Mouse (Mus musculus) liver, embryonic 14.5 days (tissue): ENCODE measurements around the gene Gm5416. TPM values are rescaled to one million over a fixed set of nuclear protein-coding genes. Genes with fewer than 3 reads are reported as not detected.
A peak's percentile ranks its signal among the peaks of the same experiment; 100 is the strongest.
"Not testable (repeated sequence)": the region's sequence is repeated elsewhere in the genome, so short reads cannot be mapped to it uniquely, and the experiment has no call there.

Source experiments
- ATAC-seq: fragments of 200-750 bp; cut with Nextera tagmentation; 2 replicates; pipeline ENCODE4 v1.8.0; 2017; ENCODE audit warnings: moderate number of reproducible peaks, mild to moderate bottlenecking, moderate library complexity; ENCODE audit not compliant: insufficient read depth
- DNase-seq, 3 experiments: peaks; one replicate each; pipeline ENCODE4 v3.0.0-alpha.2; 2012 to 2013; ENCODE audit warnings: low read depth in 3 of 3, low spot score in 3 of 3
- H3K27ac ChIP-seq: fragments of 300-500 bp; sonication (generic); 2 replicates; pipeline ENCODE4 v1.5.1; 2014; ENCODE audit warnings: moderate library complexity, mild to moderate bottlenecking, control low read depth, inconsistent platforms
- H3K27me3 ChIP-seq: fragments of 300-500 bp; sonication (generic); 2 replicates; pipeline ENCODE4 v1.6.1; 2014; ENCODE audit warnings: mild to moderate bottlenecking, low read length, moderate library complexity; ENCODE audit not compliant: control insufficient read depth, insufficient read depth
- H3K36me3 ChIP-seq: fragments of 300-500 bp; sonication (generic); replicated peaks from 2 replicates; pipeline ENCODE4 v1.6.1; 2014; ENCODE audit warnings: low read depth; ENCODE audit not compliant: control insufficient read depth, insufficient read depth
- H3K4me1 ChIP-seq, 2 experiments: fragments of 200-500 bp in 1 of 2; fragments of 300-500 bp in 1 of 2; sonication (generic) in 1 of 2; replicated peaks; 2 replicates each; pipeline ENCODE4 v1.6.1; 2012 to 2014; ENCODE audit warnings: antibody characterized with exemption in 1 of 2, inconsistent platforms in 1 of 2, low read length in 1 of 2; ENCODE audit not compliant: control insufficient read depth in 2 of 2, insufficient read depth in 2 of 2
- H3K4me2 ChIP-seq: fragments of 300-500 bp; sonication (generic); 2 replicates; pipeline ENCODE4 v1.6.1; 2014; ENCODE audit warnings: low read depth, mild to moderate bottlenecking, control low read depth, moderate library complexity
- H3K4me3 ChIP-seq, 2 experiments: fragments of 200-500 bp in 1 of 2; fragments of 300-500 bp in 1 of 2; sonication (generic) in 1 of 2; 2 replicates each; pipeline ENCODE4 v1.5.1; 2012 to 2014; ENCODE audit warnings: low read depth in 2 of 2, low read length in 2 of 2, mild to moderate bottlenecking in 2 of 2, control low read depth in 1 of 2, inconsistent platforms in 1 of 2, moderate library complexity in 1 of 2; ENCODE audit not compliant: insufficient read depth in 1 of 2
- H3K9ac ChIP-seq: fragments of 300-500 bp; sonication (generic); replicated peaks from 2 replicates; pipeline ENCODE4 v1.6.1; 2014; ENCODE audit warnings: mild to moderate bottlenecking, control low read depth, moderate library complexity
- H3K9me3 ChIP-seq: fragments of 300-500 bp; sonication (generic); 2 replicates; pipeline ENCODE4 v1.6.1; 2016; ENCODE audit warnings: low read length, mixed read lengths; ENCODE audit not compliant: control insufficient read depth
- EP300 ChIP-seq: IDR thresholded peaks from 2 replicates; pipeline ENCODE4 v1.6.1; 2016; ENCODE audit warnings: antibody characterized with exemption, low read depth
- WGBS: fragments of 180-500 bp; shearing (Covaris S2); extraction: QIAGEN DNeasy Blood & Tissue Kit; methylation state at CpG from one replicate; pipeline ENCODE4 v1.1.7; 2014; ENCODE audit not compliant: insufficient replicate concordance; 5-methylcytosine and 5-hydroxymethylcytosine counted together
- polyA plus RNA-seq, 2 experiments: library from polyadenylated mRNA; depleted of rRNA in 1 of 2; stranded (reverse) in 1 of 2; unstranded in 1 of 2; fragments of >200 nt; fragmentation: Nextera tagmentation in 1 of 2; extraction: Ambion mirVana in 1 of 2; gene quantifications; 2 replicates each; pipeline versions ENCODE4 v1.2.1 to v1.2.3; 2012 to 2014

Gene Gm5416
- polyA plus RNA-seq, 2 experiments = 0.81 to 2.9 TPM

DNA sequence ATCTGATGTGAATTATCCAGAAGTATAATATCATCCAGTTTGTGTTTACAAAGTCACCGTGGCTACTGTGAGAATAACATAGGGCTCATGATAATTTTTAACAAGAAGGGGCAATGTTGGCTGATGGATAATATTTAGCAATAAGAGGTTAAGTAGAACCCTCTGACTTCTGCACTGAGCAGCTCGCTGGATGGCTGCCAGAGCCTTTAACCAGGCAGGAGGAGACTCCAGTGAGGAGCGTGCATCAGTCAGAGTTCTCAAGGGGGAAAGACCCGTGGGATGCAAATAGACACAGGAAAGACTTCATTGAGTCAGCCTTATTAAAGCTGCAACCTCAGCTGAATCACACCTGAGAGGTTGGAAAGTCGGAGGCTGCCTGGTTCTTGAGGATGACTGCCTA lies 6.4 kb upstream of the Gm5416 start:
- H3K27me3 ChIP-seq = no peaks in the 10 kb centered on the region
- no peaks in the 10 kb centered on the region for H3K4me1 ChIP-seq
- no peak overlapping the region for H3K4me2 ChIP-seq
- H3K27ac ChIP-seq = no peak overlapping the region
- no peak for TF ChIP-seq EP300
- no peak overlapping the region for H3K4me3 ChIP-seq
- H3K9me3 ChIP-seq = no peaks in the 10 kb centered on the region
- ATAC-seq (no peak), DNase-seq (no peak)
- no peak overlapping the region for H3K9ac ChIP-seq
- H3K36me3 ChIP-seq = no peaks in the 10 kb centered on the region
- WGBS = 56% methylated on average over 5 of the region's 5 CpGs

DNA sequence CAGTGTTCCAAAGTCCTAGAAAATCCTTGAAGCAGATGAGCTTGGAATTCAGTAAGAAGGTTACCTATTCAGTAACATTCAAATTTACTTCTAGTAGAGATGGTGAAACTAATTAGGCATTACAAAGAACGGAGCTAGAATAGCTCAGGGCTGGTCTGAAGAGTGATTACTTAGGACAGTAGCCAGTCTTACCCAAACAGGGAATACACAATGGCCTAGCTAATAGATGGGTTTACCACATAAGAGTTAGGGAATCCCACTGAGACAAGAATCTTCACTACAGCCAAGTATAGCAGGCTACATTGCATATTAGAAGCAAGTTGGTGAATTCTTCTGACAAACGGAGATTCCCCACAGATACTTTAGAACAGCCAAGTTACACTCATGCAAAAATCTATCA lies 4.5 kb upstream of the Gm5416 start:
- not testable (repeated sequence) for H3K4me1 ChIP-seq, ATAC-seq, H3K4me3 ChIP-seq, H3K36me3 ChIP-seq, H3K27me3 ChIP-seq, DNase-seq, H3K27ac ChIP-seq, H3K9me3 ChIP-seq, H3K4me2 ChIP-seq, H3K9ac ChIP-seq
- 41% methylated on average over 2 of the region's 2 CpGs for WGBS

DNA sequence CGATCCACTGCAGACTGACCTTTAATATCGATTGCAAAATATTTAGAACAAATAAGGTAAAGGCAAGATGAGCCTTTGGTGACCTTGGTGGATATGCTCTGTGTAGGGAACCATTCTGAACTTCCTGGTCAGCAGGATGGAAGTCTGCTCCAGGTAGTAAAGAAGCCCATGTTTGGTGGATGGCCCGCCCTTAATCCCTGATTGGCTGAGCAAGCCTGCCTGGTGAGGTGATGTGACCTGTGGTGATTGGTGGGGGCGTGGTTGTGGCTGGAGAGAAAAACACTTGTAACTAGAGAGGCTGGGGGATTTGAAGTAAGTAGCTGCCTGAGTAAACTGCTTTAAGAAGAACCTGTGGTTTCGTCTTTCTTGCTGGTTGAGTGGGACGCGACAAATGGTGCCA lies 11.0 kb downstream of the Gm5416 start, which contains the start of gene 2010005H15Rik:
Gene 2010005H15Rik, plus strand, starts transcription at position 301 of the 400 bp plus-strand sequence.
- ATAC-seq = not testable (repeated sequence)

GRCm38 (mm10) chr16:36260585-36260984 lies 50.4 kb downstream of the Gm5416 start:
- not testable (repeated sequence) for H3K27ac ChIP-seq, ATAC-seq, H3K36me3 ChIP-seq, H3K27me3 ChIP-seq, H3K9me3 ChIP-seq, H3K9ac ChIP-seq, H3K4me2 ChIP-seq, H3K4me3 ChIP-seq, H3K4me1 ChIP-seq
- DNase-seq = peak in 1 of 3 experiments; percentile 20

More for the DNA sequence above, 11.0 kb downstream of the Gm5416 start, which contains the start of gene 2010005H15Rik:
- H3K36me3 ChIP-seq, H3K9me3 ChIP-seq, H3K27me3 ChIP-seq, H3K4me2 ChIP-seq, H3K27ac ChIP-seq, H3K9ac ChIP-seq, H3K4me1 ChIP-seq, DNase-seq, H3K4me3 ChIP-seq: not testable (repeated sequence)
- 76% methylated on average over 6 of the region's 7 CpGs for WGBS

Other genes starting within 250 kb of the Gm5416 start
- 7.7 and 10.9 TPM in 2 replicates for gene Kpna1, start 231.7 kb upstream of the Gm5416 start, polyA plus RNA-seq (2012; rRNA removed)
- 35.0 and 36.1 TPM in 2 replicates for gene Kpna1, start 231.7 kb upstream of the Gm5416 start, polyA plus RNA-seq (2014; fragmentation: Nextera tagmentation; extraction: Ambion mirVana)
- 1.6 and 2.3 TPM in 2 replicates for gene Wdr5b, start 169.2 kb upstream of the Gm5416 start, polyA plus RNA-seq (2012; rRNA removed)
- gene Wdr5b, start 169.2 kb upstream of the Gm5416 start, polyA plus RNA-seq (2014; fragmentation: Nextera tagmentation; extraction: Ambion mirVana) = 2.8 and 2.9 TPM in 2 replicates
- gene Fam162a, start 138.8 kb upstream of the Gm5416 start, polyA plus RNA-seq (2012; rRNA removed) = 35.8 and 76.4 TPM in 2 replicates
- gene Fam162a, start 138.8 kb upstream of the Gm5416 start, polyA plus RNA-seq (2014; fragmentation: Nextera tagmentation; extraction: Ambion mirVana) = 187 and 221 TPM in 2 replicates
- gene Ccdc58, start 138.7 kb upstream of the Gm5416 start, polyA plus RNA-seq (2012; rRNA removed) = 19.1 and 52.5 TPM in 2 replicates
- gene Ccdc58, start 138.7 kb upstream of the Gm5416 start, polyA plus RNA-seq (2014; fragmentation: Nextera tagmentation; extraction: Ambion mirVana) = 44.0 and 46.0 TPM in 2 replicates
- not detected in 2 replicates for gene Csta1, start 79.2 kb upstream of the Gm5416 start, polyA plus RNA-seq (2012; rRNA removed)
- gene Csta1, start 79.2 kb upstream of the Gm5416 start, polyA plus RNA-seq (2014; fragmentation: Nextera tagmentation; extraction: Ambion mirVana) = not detected in 2 replicates
- 22.8 and 30.9 TPM in 2 replicates for gene Stfa2l1, start 53.6 kb upstream of the Gm5416 start, polyA plus RNA-seq (2012; rRNA removed)
- gene Stfa2l1, start 53.6 kb upstream of the Gm5416 start, polyA plus RNA-seq (2014; fragmentation: Nextera tagmentation; extraction: Ambion mirVana) = 15.7 and 26.8 TPM in 2 replicates
- 54.8 and 77.9 TPM in 2 replicates for gene Gm5483, start 26.2 kb upstream of the Gm5416 start, polyA plus RNA-seq (2012; rRNA removed)
- 99.6 and 124 TPM in 2 replicates for gene Gm5483, start 26.2 kb upstream of the Gm5416 start, polyA plus RNA-seq (2014; fragmentation: Nextera tagmentation; extraction: Ambion mirVana)
- 1.3 and 2.5 TPM in 2 replicates for gene 2010005H15Rik, start 11.1 kb downstream of the Gm5416 start, polyA plus RNA-seq (2012; rRNA removed)
- 4.8 and 7.3 TPM in 2 replicates for gene 2010005H15Rik, start 11.1 kb downstream of the Gm5416 start, polyA plus RNA-seq (2014; fragmentation: Nextera tagmentation; extraction: Ambion mirVana)
- 60.2 and 101 TPM in 2 replicates for gene Stfa1, start 66.5 kb downstream of the Gm5416 start, polyA plus RNA-seq (2012; rRNA removed)
- 276 and 425 TPM in 2 replicates for gene Stfa1, start 66.5 kb downstream of the Gm5416 start, polyA plus RNA-seq (2014; fragmentation: Nextera tagmentation; extraction: Ambion mirVana)
- gene BC117090, start 123.9 kb downstream of the Gm5416 start, polyA plus RNA-seq (2012; rRNA removed) = not detected in 2 replicates
- 0.58 and 1.9 TPM in 2 replicates for gene BC117090, start 123.9 kb downstream of the Gm5416 start, polyA plus RNA-seq (2014; fragmentation: Nextera tagmentation; extraction: Ambion mirVana)
- gene BC100530, start 157.3 kb downstream of the Gm5416 start, polyA plus RNA-seq (2012; rRNA removed) = 45.3 and 77.9 TPM in 2 replicates
- gene BC100530, start 157.3 kb downstream of the Gm5416 start, polyA plus RNA-seq (2014; fragmentation: Nextera tagmentation; extraction: Ambion mirVana) = 210 and 313 TPM in 2 replicates
- 8.4 and 11.6 TPM in 2 replicates for gene Stfa2, start 198.1 kb downstream of the Gm5416 start, polyA plus RNA-seq (2012; rRNA removed)
- gene Stfa2, start 198.1 kb downstream of the Gm5416 start, polyA plus RNA-seq (2014; fragmentation: Nextera tagmentation; extraction: Ambion mirVana) = 10.0 and 11.0 TPM in 2 replicates
- 29.5 and 36.7 TPM in 2 replicates for gene Stfa3, start 245.0 kb downstream of the Gm5416 start, polyA plus RNA-seq (2012; rRNA removed)
- 27.1 and 37.9 TPM in 2 replicates for gene Stfa3, start 245.0 kb downstream of the Gm5416 start, polyA plus RNA-seq (2014; fragmentation: Nextera tagmentation; extraction: Ambion mirVana)